Mouse (Mus musculus): ENCODE measurements around the gene Pomgnt1. TPM values are rescaled to one million over a fixed set of nuclear protein-coding genes. Genes with fewer than 3 reads are reported as not detected.

Gene Pomgnt1
- polyA plus RNA-seq, 1 experiment from 2014 or later = 50.0 TPM

- H3K9ac ChIP-seq = peak overlapping the region; percentile 8; the same call in 1 of the 2 replicates
- no peaks in the 10 kb centered on the region for H3K36me3 ChIP-seq
- peak; percentile 90 for ATAC-seq (ENCODE audit: insufficient read depth, low FRiP score, low read depth)
- H3K27ac ChIP-seq = peak overlapping the region; percentile 91
- peak overlapping the region; percentile 26; the same call in 1 of the 2 replicates for H3K4me3 ChIP-seq (replicated peaks)
- 15% methylated on average over 10 of the region's 10 CpGs for WGBS
- H3K4me2 ChIP-seq = peak overlapping the region; percentile 52
- H3K4me1 ChIP-seq = peaks cover 30% of the 10 kb centered on the region
- H3K9me3 ChIP-seq = no peaks in the 10 kb centered on the region
- no peaks in the 10 kb centered on the region for H3K27me3 ChIP-seq (replicated peaks)
These were observed 52.9 kb downstream of the Pomgnt1 start for GRCm38 (mm10) chr4:116176543-116176988.

- Histone ChIP-seq H3K9me3 (no peaks in the 10 kb centered on the region), H3K27me3 (replicated peaks) (no peaks in the 10 kb centered on the region), H3K4me3 (replicated peaks) (no peak overlapping the region), H3K4me2 (peak overlapping the region; percentile 52), H3K36me3 (no peaks in the 10 kb centered on the region), H3K4me1 (peaks cover 30% of the 10 kb centered on the region), H3K27ac (peak overlapping the region; percentile 91), H3K9ac (no peak overlapping the region)
- peak; percentile 38 for ATAC-seq (ENCODE audit: insufficient read depth, low FRiP score, low read depth)
- WGBS = 26% methylated on average over 5 of the region's 5 CpGs
These were observed 53.5 kb downstream of the Pomgnt1 start for GRCm38 (mm10) chr4:116177140-116177539.

DNA sequence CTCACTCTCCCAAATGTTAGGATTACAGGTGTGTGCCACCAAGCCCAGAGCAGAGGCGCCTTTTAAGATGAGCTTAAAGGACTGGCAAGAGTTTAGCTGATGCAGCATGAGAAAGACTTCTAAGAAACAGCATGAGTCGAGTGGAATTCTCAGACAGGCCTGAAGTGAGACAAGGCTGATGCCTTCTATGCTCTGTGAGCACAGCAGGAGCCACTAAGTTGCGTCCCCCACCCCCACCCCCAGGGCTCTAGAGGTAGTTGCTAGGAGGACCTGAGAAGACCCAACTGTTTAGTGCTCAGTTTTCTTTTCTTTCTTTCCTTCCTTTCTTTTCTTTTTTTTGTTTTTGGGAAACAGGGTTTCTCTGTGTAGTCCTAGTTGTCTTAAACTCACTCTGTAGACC, 58.4 kb downstream of the Pomgnt1 start:
- no peak for ATAC-seq (ENCODE audit: insufficient read depth, low FRiP score, low read depth)
- Histone ChIP-seq H3K4me3 (replicated peaks) (no peak overlapping the region), H3K27ac (no peak overlapping the region), H3K4me1 (peaks cover 10% of the 10 kb centered on the region), H3K9me3 (no peaks in the 10 kb centered on the region), H3K36me3 (no peaks in the 10 kb centered on the region), H3K27me3 (replicated peaks) (0 out of 2 replicates have a peak, but pooled peaks cover 3% of the 10 kb centered on the region), H3K4me2 (no peak overlapping the region), H3K9ac (no peak overlapping the region)
- WGBS = 62% methylated on average over 3 of the region's 3 CpGs

DNA sequence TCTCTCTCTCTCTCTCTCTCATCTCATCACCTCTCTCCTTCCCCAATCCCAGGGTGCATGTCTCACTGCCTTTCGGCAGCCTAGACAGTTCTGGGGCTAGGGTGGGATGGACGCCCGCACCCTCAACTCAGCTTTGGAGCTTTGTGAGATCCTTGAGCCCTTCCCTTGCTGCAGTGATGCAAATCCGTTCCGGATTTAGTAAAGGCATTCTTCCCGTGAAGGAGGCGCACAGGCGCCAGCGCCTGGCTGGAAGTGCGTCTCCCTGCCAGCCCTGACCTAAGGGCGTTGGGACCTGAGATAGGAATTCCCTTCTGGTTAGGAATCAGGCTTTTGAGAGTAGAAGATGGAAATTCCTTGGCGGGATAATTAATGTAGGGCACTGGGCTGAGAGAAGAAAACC, 59.1 kb downstream of the Pomgnt1 start:
- no peak for ATAC-seq (ENCODE audit: insufficient read depth, low FRiP score, low read depth)
- peak overlapping the region; percentile 30 for H3K4me2 ChIP-seq

DNA sequence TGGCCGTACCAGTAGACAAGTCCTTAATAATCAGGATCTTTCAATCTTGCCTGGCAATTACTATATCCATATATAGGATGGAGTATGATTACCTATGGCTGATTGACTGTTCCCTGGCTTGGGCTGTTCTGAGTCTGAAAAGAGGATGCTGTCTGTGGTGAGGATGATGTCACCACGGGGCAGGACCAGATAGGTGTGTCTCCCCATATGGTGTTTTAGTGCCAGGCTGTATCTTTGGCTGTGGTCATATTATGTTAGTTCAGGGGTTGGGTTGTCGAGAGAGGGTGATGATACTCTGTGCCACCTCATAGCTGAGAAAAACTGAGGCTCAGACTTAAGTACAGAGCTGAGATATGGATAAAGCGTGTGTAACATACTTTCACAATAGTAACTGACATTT, 61.4 kb downstream of the Pomgnt1 start:
- WGBS = 83% methylated on average over 4 of the region's 4 CpGs
- Histone ChIP-seq H3K27ac (no peak overlapping the region), H3K9me3 (no peaks in the 10 kb centered on the region), H3K27me3 (replicated peaks) (0 out of 2 replicates have a peak, but pooled peaks cover 3% of the 10 kb centered on the region), H3K4me2 (no peak overlapping the region), H3K4me3 (replicated peaks) (no peak overlapping the region), H3K36me3 (no peaks in the 10 kb centered on the region), H3K4me1 (0 out of 2 replicates have a peak, but pooled peaks cover 7% of the 10 kb centered on the region), H3K9ac (no peak overlapping the region)
- no peak for ATAC-seq (ENCODE audit: insufficient read depth, low FRiP score, low read depth)

More for the DNA sequence above, 59.1 kb downstream of the Pomgnt1 start:
- 11% methylated on average over 12 of the region's 12 CpGs for WGBS
- no peaks in the 10 kb centered on the region for H3K36me3 ChIP-seq
- no peak overlapping the region for H3K27ac ChIP-seq
- H3K9me3 ChIP-seq = no peaks in the 10 kb centered on the region
- 0 out of 2 replicates have a peak, but pooled peaks cover 3% of the 10 kb centered on the region for H3K27me3 ChIP-seq (replicated peaks)
- 0 out of 2 replicates have a peak, but pooled peaks cover 7% of the 10 kb centered on the region for H3K4me1 ChIP-seq
- no peak overlapping the region for H3K9ac ChIP-seq
- no peak overlapping the region; the same call in 1 of the 2 replicates for H3K4me3 ChIP-seq (replicated peaks)

DNA sequence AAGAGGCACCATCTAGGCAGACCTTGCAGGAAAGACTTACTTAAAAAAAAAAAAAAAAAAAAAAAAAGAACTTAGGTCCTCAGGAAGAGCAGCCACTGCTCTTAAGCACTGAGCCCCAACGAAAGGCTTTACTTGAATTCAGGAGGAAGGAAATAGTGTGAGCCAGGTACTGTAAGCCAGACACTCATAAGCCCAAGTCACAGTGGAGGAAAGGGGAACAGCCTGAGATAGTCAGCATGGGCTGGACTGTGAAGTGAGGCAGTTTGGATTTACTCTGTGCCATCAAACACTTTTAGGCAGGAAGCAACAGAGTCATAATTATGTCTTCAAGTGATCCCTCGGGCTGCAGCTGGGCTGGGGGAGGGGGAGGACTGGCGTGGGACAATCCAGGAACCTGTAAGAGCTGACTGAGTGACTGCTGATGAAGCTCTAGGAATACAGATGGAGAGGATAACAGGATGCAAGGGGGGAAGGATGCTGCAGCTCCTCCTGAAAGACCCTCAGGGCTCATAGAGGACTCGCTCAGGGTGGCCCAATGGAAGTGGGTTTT, 68.7 kb downstream of the Pomgnt1 start:
- H3K9me3 ChIP-seq = no peaks in the 10 kb centered on the region
- no peaks in the 10 kb centered on the region for H3K4me1 ChIP-seq
- H3K27me3 ChIP-seq (replicated peaks) = no peaks in the 10 kb centered on the region
- 41% methylated on average over 4 of the region's 4 CpGs for WGBS
- H3K36me3 ChIP-seq = no peaks in the 10 kb centered on the region
- no peak overlapping the region for H3K4me3 ChIP-seq (replicated peaks)
- no peak overlapping the region for H3K4me2 ChIP-seq
- no peak for ATAC-seq (ENCODE audit: insufficient read depth, low FRiP score, low read depth)
- H3K27ac ChIP-seq = no peak overlapping the region
- H3K9ac ChIP-seq = no peak overlapping the region

DNA sequence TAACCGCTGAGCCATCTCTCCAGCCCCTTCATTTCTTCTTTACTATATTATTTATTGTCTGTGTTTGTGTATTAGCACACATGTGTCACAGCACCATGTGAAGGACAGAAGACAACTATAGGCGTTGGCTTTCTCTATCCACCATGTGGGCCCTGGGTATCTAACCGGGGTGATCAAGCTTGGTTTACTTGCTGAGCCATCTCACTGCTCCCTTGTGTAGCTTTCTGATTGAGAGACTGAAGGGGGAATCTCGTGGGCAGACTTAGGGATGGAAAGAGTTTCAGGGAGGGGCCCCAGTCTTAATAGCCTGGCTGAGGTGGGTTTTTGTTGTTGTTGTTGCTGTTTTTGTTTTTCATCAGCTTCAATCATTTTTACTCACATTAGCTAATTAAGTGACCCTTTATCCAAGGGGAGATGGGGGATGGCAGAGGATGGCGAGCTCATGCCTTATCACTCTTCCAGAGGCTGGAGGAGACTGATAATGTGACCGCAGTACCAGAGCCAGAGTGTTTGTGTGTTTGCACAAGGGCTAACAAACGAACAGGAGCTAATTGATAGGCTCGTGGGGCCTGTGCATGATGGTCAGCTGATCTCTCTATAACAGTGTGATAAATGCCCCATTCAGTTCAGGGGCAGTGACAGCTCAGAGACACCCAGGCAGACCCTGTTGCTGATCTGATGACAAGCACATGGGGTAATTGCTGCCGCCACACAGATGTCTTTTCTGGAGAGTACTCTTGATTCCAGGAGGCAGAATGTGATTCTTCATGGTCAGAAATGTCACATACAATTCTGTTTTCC, 70.1 kb downstream of the Pomgnt1 start:
- Histone ChIP-seq H3K9me3 (no peaks in the 10 kb centered on the region), H3K27me3 (replicated peaks) (no peaks in the 10 kb centered on the region), H3K4me3 (replicated peaks) (no peak overlapping the region), H3K36me3 (no peaks in the 10 kb centered on the region), H3K4me2 (no peak overlapping the region), H3K4me1 (no peaks in the 10 kb centered on the region), H3K9ac (no peak overlapping the region), H3K27ac (no peak overlapping the region)
- WGBS = 50% methylated on average over 9 of the region's 9 CpGs
- peak; percentile 89 for ATAC-seq (ENCODE audit: insufficient read depth, low FRiP score, low read depth)

DNA sequence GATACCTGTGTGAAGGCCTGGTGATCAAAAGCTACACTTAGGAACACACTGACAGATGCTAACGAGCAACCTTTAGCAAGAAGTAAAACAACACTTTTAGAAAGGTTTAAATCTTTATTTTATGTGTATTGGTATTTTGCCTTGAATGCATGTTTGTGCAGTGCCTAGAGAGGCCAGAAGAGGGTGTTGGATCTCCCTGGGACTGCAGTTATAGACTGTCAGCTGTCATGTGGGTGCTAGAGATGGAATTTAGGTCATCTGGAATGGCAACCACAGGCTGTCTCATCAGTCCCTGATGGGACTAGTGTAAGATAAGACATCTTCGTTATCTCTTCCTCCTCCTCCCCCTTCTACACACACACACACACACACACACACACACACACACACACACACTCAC, 74.8 kb downstream of the Pomgnt1 start:
- no peak overlapping the region for H3K4me3 ChIP-seq (replicated peaks)
- ATAC-seq (ENCODE audit: insufficient read depth, low FRiP score, low read depth) = no peak
- H3K27me3 ChIP-seq (replicated peaks) = no peaks in the 10 kb centered on the region
- H3K27ac ChIP-seq = no peak overlapping the region
- H3K4me2 ChIP-seq = no peak overlapping the region
- WGBS = 80% methylated on average over 2 of the region's 2 CpGs
- no peak overlapping the region for H3K9ac ChIP-seq
- no peaks in the 10 kb centered on the region for H3K4me1 ChIP-seq
- H3K9me3 ChIP-seq = no peaks in the 10 kb centered on the region
- no peaks in the 10 kb centered on the region for H3K36me3 ChIP-seq

DNA sequence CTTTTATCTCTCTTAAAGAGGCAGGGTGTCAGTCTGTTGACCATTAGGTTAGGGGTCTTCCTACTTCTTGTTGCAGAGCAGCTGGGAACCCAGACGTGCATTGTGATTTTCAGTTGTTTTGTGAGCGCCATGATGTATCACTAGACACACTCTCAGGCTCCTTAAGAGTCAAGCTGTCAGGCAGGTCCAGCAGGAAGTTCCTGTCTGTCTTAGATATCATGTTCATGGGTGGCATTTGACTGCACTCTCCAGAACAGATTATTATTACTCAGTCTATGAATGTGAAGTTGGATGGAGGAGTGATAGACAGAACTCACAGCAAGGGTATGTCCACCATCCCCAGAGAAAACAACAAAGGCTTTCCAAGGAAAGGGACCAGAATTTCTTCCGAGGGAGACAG, 80.8 kb downstream of the Pomgnt1 start:
- WGBS = 57% methylated on average over 3 of the region's 3 CpGs
- H3K9ac ChIP-seq = no peak overlapping the region
- H3K4me2 ChIP-seq = no peak overlapping the region
- no peaks in the 10 kb centered on the region for H3K36me3 ChIP-seq
- no peaks in the 10 kb centered on the region for H3K9me3 ChIP-seq
- 0 out of 2 replicates have a peak, but pooled peaks cover 3% of the 10 kb centered on the region for H3K4me1 ChIP-seq
- no peak overlapping the region for H3K4me3 ChIP-seq (replicated peaks)
- no peak overlapping the region for H3K27ac ChIP-seq
- ATAC-seq (ENCODE audit: insufficient read depth, low FRiP score, low read depth) = no peak
- no peaks in the 10 kb centered on the region for H3K27me3 ChIP-seq (replicated peaks)

DNA sequence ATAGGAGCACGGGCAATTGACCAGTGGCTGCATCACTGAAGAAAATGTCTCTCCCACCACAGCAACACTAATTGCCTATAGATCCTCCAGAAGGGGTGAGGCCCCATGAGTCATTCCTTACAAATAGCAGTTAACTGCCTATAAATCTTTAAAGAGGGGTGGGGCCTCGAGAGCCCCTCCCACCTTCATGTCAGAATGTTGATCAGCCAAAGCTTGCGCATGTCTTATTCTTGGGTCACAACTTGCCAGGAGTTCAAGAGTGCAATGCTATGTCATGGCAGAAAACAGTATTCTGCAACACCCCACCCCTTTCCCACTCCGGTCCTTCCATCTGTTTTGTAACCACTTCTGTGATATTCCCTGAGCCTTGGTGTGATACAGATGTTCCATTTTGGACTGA, 82.9 kb downstream of the Pomgnt1 start:
- no peak for ATAC-seq (ENCODE audit: insufficient read depth, low FRiP score, low read depth)
- H3K9ac ChIP-seq = no peak overlapping the region
- no peaks in the 10 kb centered on the region for H3K27me3 ChIP-seq (replicated peaks)
- H3K4me2 ChIP-seq = no peak overlapping the region
- 0 out of 2 replicates have a peak, but pooled peaks cover 3% of the 10 kb centered on the region for H3K4me1 ChIP-seq
- H3K27ac ChIP-seq = no peak overlapping the region
- H3K36me3 ChIP-seq = no peaks in the 10 kb centered on the region
- 66% methylated on average over 4 of the region's 4 CpGs for whole genome bisulfite sequencing
- H3K4me3 ChIP-seq (replicated peaks) = no peak overlapping the region
- H3K9me3 ChIP-seq = no peaks in the 10 kb centered on the region

GRCm38 (mm10) chr4:116208891-116209290, 85.3 kb downstream of the Pomgnt1 start:
- Histone ChIP-seq H3K4me1 (0 out of 2 replicates have a peak, but pooled peaks cover 3% of the 10 kb centered on the region), H3K27me3 (replicated peaks) (no peaks in the 10 kb centered on the region), H3K36me3 (no peaks in the 10 kb centered on the region), H3K4me3 (replicated peaks) (no peak overlapping the region), H3K9me3 (no peaks in the 10 kb centered on the region), H3K27ac (no peak overlapping the region), H3K9ac (no peak overlapping the region), H3K4me2 (no peak overlapping the region)
- no peak for ATAC-seq (ENCODE audit: insufficient read depth, low FRiP score, low read depth)
- 76% methylated on average over 1 of the region's 1 CpGs for WGBS

Data from stomach, embryonic 15.5 days (tissue).